Mouse (Mus musculus): ENCODE results near the gene Slc8b1. TPM values are rescaled to one million over a fixed set of nuclear protein-coding genes. Genes with fewer than 3 reads are reported as not detected.

The Slc8b1 gene
- polyA plus RNA-seq (2017; shearing (Covaris generic)) = 10 to 100 TPM; 11.6 to 16.9 TPM

DNA sequence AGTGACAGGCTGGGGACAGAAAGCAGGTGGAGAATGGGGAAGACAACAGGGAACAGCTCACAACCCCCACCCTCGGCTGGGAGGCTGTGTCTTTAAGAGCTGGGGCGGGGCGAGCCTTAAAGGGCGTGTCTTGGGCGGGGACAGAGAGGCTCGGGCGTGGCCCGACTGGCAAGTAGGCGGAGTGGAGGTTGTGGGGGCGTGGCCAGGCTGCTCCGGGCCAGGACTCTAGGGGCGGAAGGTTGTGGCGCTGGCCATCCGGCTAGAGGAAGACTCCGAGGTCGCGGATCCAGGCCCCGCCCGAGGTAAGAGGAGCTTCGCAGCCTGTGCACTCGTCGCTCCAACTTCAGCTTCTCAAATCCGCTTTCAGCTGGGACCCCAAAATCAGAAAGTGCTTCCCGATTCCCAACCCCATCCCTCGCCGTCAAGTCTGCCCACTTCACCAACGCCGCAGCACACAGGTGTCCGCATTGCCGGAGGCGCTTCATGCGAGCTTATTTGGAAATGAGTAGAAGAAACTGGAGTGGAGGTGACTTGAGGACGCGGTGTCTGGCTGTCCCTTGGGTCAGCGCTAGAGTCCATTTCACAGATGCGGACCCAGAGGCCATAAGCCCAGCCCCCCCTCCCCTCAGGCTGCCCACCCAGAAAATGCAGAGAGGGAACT is at the start of gene Slc8b1:
TSS of gene Slc8b1 (plus strand) at position 187 of the 661 bp plus-strand sequence.

DNA sequence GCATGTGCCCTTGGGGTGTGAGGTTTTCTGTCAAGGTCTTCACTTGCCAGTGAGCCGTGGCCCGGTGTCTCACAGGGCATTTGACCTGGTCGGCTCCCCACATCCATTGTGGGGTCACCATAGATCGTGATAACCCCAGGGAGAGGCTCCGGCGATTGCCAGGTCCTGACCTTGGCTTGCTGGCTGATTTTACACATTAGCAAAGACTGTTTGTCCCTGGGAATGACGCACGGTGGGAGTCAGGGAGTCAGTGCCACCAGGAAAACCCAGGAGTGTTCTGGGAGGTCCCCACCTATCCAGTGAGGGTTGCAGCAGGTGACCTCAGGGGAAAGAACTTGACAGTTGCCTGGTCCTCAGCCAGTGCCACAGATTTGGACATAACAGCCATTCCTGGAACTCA is 38.2 kb upstream of the Slc8b1 start, which contains the start of gene Sdsl:
TSS of gene Sdsl (minus strand) at position 41 of the 400 bp plus-strand sequence.

DNA sequence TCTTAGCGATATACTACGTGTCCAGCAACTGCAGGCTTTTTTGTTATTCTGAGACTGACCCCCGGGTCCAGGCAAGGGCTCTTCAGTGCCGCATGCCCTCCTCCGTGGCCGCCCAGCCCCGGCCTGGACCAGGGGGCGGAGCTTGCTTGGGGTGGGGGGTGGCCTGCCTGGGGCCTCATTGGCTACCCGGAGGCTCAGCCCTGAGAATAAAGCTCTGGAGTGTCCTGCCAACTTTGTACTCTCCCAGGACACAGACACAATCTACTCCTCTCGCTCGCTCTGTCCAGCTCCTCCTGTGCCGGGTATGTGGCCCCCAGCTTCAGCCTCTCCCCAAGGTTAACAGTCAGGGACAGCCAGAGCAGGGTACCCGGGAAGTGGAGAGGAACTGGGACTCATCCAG is 34.7 kb upstream of the Slc8b1 start, which contains the start of gene Sds:
TSS of gene Sds (plus strand) at position 231 of the 400 bp plus-strand sequence.

DNA sequence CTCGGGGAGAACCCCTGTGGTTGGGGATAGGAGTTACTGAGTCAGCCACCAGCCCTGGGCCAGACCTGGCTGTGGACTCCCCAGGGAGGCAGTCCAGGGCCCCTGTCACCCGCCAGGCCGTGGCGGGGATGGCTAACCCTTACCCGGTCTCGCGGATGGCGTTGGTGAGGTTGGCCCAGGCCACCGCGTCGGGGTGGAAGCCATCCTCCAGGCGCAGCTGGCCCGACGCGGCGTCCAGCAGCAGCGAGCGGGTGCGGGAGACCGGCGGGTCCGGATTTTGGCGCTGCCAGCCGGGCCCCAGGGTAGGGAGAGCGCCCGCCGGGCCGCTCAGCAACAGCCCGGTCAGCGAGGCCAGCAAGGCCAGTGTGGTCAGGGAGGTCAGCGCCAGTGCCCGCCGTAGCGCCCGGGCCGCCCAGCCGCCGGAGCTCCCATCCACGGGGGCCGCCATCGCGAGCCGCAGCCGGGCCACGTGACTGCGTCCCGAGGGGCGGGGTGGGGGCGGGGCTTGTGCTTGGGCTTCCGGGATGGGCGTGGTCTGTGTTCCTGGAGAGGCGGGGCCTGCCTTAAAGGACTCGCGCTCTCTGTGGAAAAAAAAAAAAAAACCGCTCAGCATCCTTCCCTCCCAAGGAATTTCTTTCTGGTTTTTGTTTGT is 7.7 kb upstream of the Slc8b1 start, which contains the start of gene Plbd2:
TSS of gene Plbd2 (minus strand) at position 482 of the 652 bp plus-strand sequence.

Other genes with a start within 250 kb of the Slc8b1 start
- 1 to 10 TPM in 1 of 2 experiments, under 1 TPM in 1; 0.30 to 1.4 TPM for gene Lhx5, start 79.5 kb upstream of the Slc8b1 start, polyA plus RNA-seq (2017; shearing (Covaris generic))
- gene Sdsl, start 38.4 kb upstream of the Slc8b1 start, polyA plus RNA-seq (2017; shearing (Covaris generic)) = not detected
- under 1 TPM in 1 of 2 experiments, not detected in 1; 0.93 TPM for gene Sds, start 34.6 kb upstream of the Slc8b1 start, polyA plus RNA-seq (2017; shearing (Covaris generic))
- 10 to 100 TPM; 36.8 to 42.6 TPM for gene Plbd2, start 7.5 kb upstream of the Slc8b1 start, polyA plus RNA-seq (2017; shearing (Covaris generic))
- gene Tpcn1, start 77.5 kb downstream of the Slc8b1 start, polyA plus RNA-seq (2017; shearing (Covaris generic)) = 10 to 100 TPM; 15.0 to 20.0 TPM
- gene Iqcd, start 77.8 kb downstream of the Slc8b1 start, polyA plus RNA-seq (2017; shearing (Covaris generic)) = under 1 TPM; 0.24 to 0.89 TPM
- gene Rita1, start 101.4 kb downstream of the Slc8b1 start, polyA plus RNA-seq (2017; shearing (Covaris generic)) = 1 to 10 TPM; 4.3 to 5.4 TPM
- 10 to 100 TPM; 61.0 to 81.8 TPM for gene Ddx54, start 101.6 kb downstream of the Slc8b1 start, polyA plus RNA-seq (2017; shearing (Covaris generic))
- gene Cfap73, start 123.1 kb downstream of the Slc8b1 start, polyA plus RNA-seq (2017; shearing (Covaris generic)) = under 1 TPM in 1 of 2 experiments, not detected in 1; 0.51 TPM
- gene Rasal1, start 137.6 kb downstream of the Slc8b1 start, polyA plus RNA-seq (2017; shearing (Covaris generic)) = 10 to 100 TPM; 11.8 to 13.8 TPM
- 100 to 1,000 TPM; 178 to 347 TPM for gene Dtx1, start 200.8 kb downstream of the Slc8b1 start, polyA plus RNA-seq (2017; shearing (Covaris generic))
- 1 to 10 TPM; 1.3 to 3.1 TPM for gene Oas2, start 238.7 kb downstream of the Slc8b1 start, polyA plus RNA-seq (2017; shearing (Covaris generic))

Measured in inflammation-experienced regulatory T-cells (primary cell).